Mouse (Mus musculus) myocyte (in vitro differentiated cells): ENCODE data around the gene Axl.

Experiments
- E2F4 ChIP-seq: IDR thresholded peaks from one replicate; pipeline ENCODE4 v1.6.1; 2011; ENCODE audit warnings: mild to moderate bottlenecking, control low read depth, moderate library complexity; ENCODE audit not compliant: insufficient read depth
- MAX ChIP-seq: IDR thresholded peaks from one replicate; pipeline ENCODE4 v1.6.1; 2011; ENCODE audit warnings: low read depth, mild to moderate bottlenecking, control low read depth
- MYOD1 ChIP-seq, 3 experiments: IDR thresholded peaks; one replicate each; pipeline ENCODE4 v1.6.1; 2011; ENCODE audit warnings: control low read depth in 2 of 3, low read depth in 2 of 3, mild to moderate bottlenecking in 2 of 3, moderate library complexity in 1 of 3; ENCODE audit not compliant: insufficient read length in 2 of 3, control insufficient read depth in 1 of 3
- MYOG ChIP-seq, 3 experiments: IDR thresholded peaks; one replicate each; pipeline ENCODE4 v1.6.1; 2011; ENCODE audit warnings: control low read depth in 2 of 3, low read depth in 2 of 3, mild to moderate bottlenecking in 2 of 3; ENCODE audit not compliant: insufficient read length in 2 of 3, control insufficient read depth in 1 of 3, insufficient read depth in 1 of 3
- POLR2A ChIP-seq: IDR thresholded peaks from one replicate; pipeline ENCODE4 v1.6.1; 2011; ENCODE audit warnings: low read depth, mild to moderate bottlenecking, control low read depth, moderate library complexity; ENCODE audit not compliant: insufficient read length
- POLR2AphosphoS2 ChIP-seq: IDR thresholded peaks from one replicate; pipeline ENCODE4 v1.6.1; 2011; ENCODE audit warnings: low read depth, control low read depth; ENCODE audit not compliant: insufficient read length
- SRF ChIP-seq: IDR thresholded peaks from one replicate; pipeline ENCODE4 v1.6.1; 2011; ENCODE audit warnings: low read depth; ENCODE audit not compliant: control insufficient read depth, insufficient read length
- TCF3 ChIP-seq: IDR thresholded peaks from one replicate; pipeline ENCODE4 v1.6.1; 2011; ENCODE audit warnings: low read depth, control low read depth; ENCODE audit not compliant: insufficient read length
- USF1 ChIP-seq: IDR thresholded peaks from one replicate; pipeline ENCODE4 v1.6.1; 2011; ENCODE audit warnings: low read depth, mild to moderate bottlenecking, control low read depth, moderate library complexity

DNA sequence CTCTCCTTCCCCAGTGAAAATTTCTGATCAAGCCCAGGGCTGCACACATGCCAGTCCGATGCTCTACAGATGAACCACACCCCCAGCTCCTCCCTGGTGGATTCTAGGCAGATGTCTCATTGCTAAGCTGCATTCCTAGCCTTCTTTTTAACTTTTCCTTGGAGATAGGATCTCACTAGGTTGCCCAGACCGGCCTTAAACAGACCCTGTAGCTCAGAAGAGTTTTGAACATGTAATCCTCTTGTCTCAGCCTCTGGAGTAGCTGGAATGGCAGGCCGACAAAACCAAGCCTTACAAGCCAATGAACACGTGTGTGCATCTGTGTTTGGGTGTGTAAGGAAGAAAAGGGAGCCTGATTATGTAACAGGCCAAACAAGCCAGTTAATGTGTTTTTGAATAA, 7.8 kb downstream of the Axl start:
- no peak for TF ChIP-seq MYOG (IDR thresholded peaks at IDR 0.05; ENCODE audit: control insufficient read depth in 1 of 3, insufficient read depth in 1 of 3, insufficient read length in 2 of 3, low read depth in 2 of 3)
- no peak for TF ChIP-seq TCF3
- no peak for TF ChIP-seq POLR2A
- no peak for TF ChIP-seq USF1
- TF ChIP-seq MAX: no peak
- no peak for TF ChIP-seq POLR2AphosphoS2
- no peak for TF ChIP-seq E2F4
- TF ChIP-seq SRF: no peak
- TF ChIP-seq MYOD1 (IDR thresholded peaks at IDR 0.05; ENCODE audit: control insufficient read depth in 1 of 3, insufficient read length in 2 of 3, low read depth in 2 of 3): no peak
